Mouse (Mus musculus): Measurements from ENCODE around the gene Mus81. TPM values are rescaled to one million over a fixed set of nuclear protein-coding genes. Genes with fewer than 3 reads are reported as not detected.
"Not testable (repeated sequence)": the region's sequence is repeated elsewhere in the genome, so short reads cannot be mapped to it uniquely, and the experiment has no call there.

Mus81 gene
- polyA plus RNA-seq, 1 experiment, result 41.5 TPM

DNA sequence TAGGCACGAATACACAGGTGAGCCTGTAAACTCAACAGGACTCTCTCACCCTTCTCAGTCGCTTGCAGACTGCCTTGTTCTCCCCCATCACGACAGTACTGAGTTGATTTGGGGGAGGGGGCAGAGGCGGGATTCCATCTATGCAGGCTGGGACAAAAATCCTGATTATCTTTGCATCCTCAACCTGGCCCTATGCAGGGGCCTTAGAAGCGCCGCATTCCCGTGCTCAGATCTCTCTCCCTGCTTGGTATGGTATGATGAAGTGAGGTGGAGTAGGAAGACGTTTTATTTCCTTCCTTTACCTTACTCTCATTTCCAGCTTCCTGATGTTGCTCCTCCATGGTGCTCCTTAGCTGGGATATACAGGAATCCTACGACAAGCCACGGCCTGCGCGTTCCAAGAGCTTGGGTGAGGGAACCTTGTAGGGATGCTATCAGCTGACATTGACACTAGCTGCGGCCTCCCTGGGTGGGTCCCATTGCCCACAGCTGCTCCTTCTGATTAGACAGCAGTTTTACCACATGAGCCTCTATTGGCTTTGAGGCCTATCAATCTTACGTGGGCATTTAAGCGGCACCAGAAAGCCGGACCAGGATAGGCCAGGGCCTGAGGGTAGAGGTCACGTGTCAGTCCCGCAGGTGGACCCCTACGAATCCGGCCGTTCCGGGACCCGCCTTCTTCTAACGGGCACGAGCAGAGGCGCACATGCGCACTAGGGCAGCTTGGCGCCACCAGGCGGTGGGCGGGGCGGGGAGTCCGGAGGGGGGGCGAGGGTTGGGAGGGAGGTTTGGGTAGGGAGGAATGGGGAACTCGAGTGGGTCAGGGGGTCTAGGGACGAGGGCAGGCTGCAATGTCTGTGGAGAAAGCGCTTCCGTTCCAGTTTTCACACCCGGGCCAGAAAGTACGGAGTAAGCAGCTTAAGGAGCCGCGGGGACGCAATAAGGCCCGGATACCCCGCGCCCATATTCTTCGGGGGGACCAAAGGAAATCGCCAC, 22.1 kb upstream of the Mus81 start, which contains the start of gene Snx32:
Gene Snx32 (minus strand): TSS at position 508 of the 996 bp plus-strand sequence.
- DNase-seq (ENCODE audit: low read depth in 1 of 2, low spot score in 2 of 2), result peak; percentile 98
- Histone ChIP-seq H3K4me3 (ENCODE audit: extremely low read depth, insufficient read depth, insufficient read length) (peak within 1 kb of the TSS; percentile 65), H3K27me3 (ENCODE audit: control insufficient read depth, insufficient read depth, low read length) (no peaks in the 10 kb centered on the region), H3K4me1 (ENCODE audit: control insufficient read depth, insufficient read depth, insufficient read length) (peaks cover 7% of the 10 kb centered on the region; the same call in 1 of the 2 replicates), H3K27ac (ENCODE audit: insufficient read depth, low read length) (peak within 1 kb of the TSS; percentile 50), H3K36me3 (ENCODE audit: control insufficient read depth, insufficient read depth, low read length) (no peaks in the 10 kb centered on the region)
- TF ChIP-seq POLR2A (IDR thresholded peaks at IDR 0.05; ENCODE audit: low read depth, low read length) (peak; percentile 11; the same call in 1 of the 2 replicates), CTCF (IDR thresholded peaks at IDR 0.05; ENCODE audit: extremely low read depth, insufficient read depth, insufficient read length, insufficient replicate concordance) (no peak)
- 3% methylated on average over 47 of the region's 47 CpGs for WGBS

DNA sequence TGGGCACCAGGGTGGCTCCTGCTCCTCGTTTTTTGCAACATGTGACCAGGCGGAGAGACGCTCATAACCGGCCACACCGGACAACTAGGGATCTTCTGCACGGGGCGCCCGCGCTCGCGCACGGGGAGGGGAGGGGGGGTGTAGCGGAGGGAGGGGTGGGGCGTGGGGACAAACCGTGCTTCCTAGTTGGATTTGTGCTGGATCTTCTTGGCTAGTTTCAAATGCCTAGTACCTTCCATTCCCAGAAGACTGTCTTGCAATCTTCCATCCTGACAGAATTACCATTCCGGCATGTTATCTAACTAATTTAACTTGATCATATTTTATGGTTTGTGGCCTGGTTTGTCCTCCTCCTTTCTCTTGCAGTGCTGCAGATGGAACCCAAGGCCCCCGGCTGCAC, 15.5 kb upstream of the Mus81 start, which contains the start of gene 1700020D05Rik:
Gene 1700020D05Rik (minus strand): TSS at position 101 of the 400 bp plus-strand sequence.
- no peaks in the 10 kb centered on the region; the same call in 1 of the 2 replicates for H3K36me3 ChIP-seq (ENCODE audit: control insufficient read depth, insufficient read depth, low read length)
- H3K4me3 ChIP-seq (ENCODE audit: extremely low read depth, insufficient read depth, insufficient read length), result no peak within 1 kb of the TSS
- 92% methylated on average over 17 of the region's 17 CpGs for WGBS
- no peaks in the 10 kb centered on the region for H3K4me1 ChIP-seq (ENCODE audit: control insufficient read depth, insufficient read depth, insufficient read length)
- TF ChIP-seq CTCF (IDR thresholded peaks at IDR 0.05; ENCODE audit: extremely low read depth, insufficient read depth, insufficient read length, insufficient replicate concordance), result no peak
- TF ChIP-seq POLR2A (IDR thresholded peaks at IDR 0.05; ENCODE audit: low read depth, low read length), result no peak
- no peak for DNase-seq (ENCODE audit: low read depth in 1 of 2, low spot score in 2 of 2)
- no peaks in the 10 kb centered on the region for H3K27me3 ChIP-seq (ENCODE audit: control insufficient read depth, insufficient read depth, low read length)
- H3K27ac ChIP-seq (ENCODE audit: insufficient read depth, low read length), result no peak within 1 kb of the TSS

DNA sequence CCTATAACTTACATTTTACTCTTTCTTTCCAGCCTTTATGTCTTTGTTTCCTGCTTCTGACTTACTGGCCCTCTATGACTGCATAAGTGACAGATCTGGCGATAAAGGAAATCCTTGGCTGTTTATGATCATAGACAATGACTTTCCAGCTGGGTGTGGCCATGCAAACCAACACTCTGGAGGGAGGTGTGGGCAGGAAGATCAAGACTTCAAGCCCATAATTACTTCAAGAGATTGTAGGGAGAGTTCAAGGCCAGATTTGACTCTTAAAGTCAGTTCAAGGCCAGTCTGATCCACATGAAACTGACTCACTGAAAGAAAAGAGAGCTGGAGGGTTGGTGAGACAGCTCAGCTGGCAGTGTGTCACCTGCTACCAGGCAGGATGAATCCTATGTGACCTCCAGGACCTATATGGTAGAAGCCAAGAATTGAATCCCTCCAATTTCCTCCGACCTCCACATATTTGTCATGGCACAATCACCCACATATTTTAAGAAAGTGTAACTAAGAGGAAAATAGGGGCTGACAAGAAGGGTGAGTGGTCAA, 12.2 kb upstream of the Mus81 start:
- TF ChIP-seq POLR2A (IDR thresholded peaks at IDR 0.05; ENCODE audit: low read depth, low read length) (no peak), CTCF (IDR thresholded peaks at IDR 0.05; ENCODE audit: extremely low read depth, insufficient read depth, insufficient read length, insufficient replicate concordance) (no peak)
- WGBS, result 84% methylated on average over 2 of the region's 2 CpGs
- Histone ChIP-seq H3K36me3 (ENCODE audit: control insufficient read depth, insufficient read depth, low read length) (peaks cover 22% of the 10 kb centered on the region), H3K27ac (ENCODE audit: insufficient read depth, low read length) (no peak overlapping the region), H3K4me1 (ENCODE audit: control insufficient read depth, insufficient read depth, insufficient read length) (no peaks in the 10 kb centered on the region), H3K4me3 (ENCODE audit: extremely low read depth, insufficient read depth, insufficient read length) (no peak overlapping the region), H3K27me3 (ENCODE audit: control insufficient read depth, insufficient read depth, low read length) (no peaks in the 10 kb centered on the region)
- DNase-seq (ENCODE audit: low read depth in 1 of 2, low spot score in 2 of 2), result no peak

DNA sequence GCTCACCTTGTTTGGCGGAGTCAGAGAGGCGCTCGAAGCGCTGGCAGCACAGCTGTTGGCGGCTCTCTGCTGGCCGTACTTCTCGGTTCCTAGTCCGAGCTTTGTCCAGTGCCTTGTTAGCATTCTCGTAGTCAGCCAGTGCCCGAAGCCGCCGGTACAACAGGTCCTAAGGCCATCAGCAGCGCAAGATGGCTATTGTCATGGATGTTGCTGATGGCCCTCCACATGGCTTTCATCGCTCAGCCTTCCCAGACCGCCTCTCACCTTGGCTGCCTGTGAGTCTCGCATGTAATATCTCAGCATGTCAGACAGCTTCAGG, 7.8 kb upstream of the Mus81 start:
- no peak overlapping the region for H3K4me3 ChIP-seq (ENCODE audit: extremely low read depth, insufficient read depth, insufficient read length)
- H3K27me3 ChIP-seq (ENCODE audit: control insufficient read depth, insufficient read depth, low read length), result no peaks in the 10 kb centered on the region
- no peak for DNase-seq (ENCODE audit: low read depth in 1 of 2, low spot score in 2 of 2)
- no peaks in the 10 kb centered on the region for H3K4me1 ChIP-seq (ENCODE audit: control insufficient read depth, insufficient read depth, insufficient read length)
- peaks cover 41% of the 10 kb centered on the region for H3K36me3 ChIP-seq (ENCODE audit: control insufficient read depth, insufficient read depth, low read length)
- no peak for TF ChIP-seq CTCF (IDR thresholded peaks at IDR 0.05; ENCODE audit: extremely low read depth, insufficient read depth, insufficient read length, insufficient replicate concordance)
- WGBS, result 94% methylated on average over 16 of the region's 16 CpGs
- no peak overlapping the region for H3K27ac ChIP-seq (ENCODE audit: insufficient read depth, low read length)

DNA sequence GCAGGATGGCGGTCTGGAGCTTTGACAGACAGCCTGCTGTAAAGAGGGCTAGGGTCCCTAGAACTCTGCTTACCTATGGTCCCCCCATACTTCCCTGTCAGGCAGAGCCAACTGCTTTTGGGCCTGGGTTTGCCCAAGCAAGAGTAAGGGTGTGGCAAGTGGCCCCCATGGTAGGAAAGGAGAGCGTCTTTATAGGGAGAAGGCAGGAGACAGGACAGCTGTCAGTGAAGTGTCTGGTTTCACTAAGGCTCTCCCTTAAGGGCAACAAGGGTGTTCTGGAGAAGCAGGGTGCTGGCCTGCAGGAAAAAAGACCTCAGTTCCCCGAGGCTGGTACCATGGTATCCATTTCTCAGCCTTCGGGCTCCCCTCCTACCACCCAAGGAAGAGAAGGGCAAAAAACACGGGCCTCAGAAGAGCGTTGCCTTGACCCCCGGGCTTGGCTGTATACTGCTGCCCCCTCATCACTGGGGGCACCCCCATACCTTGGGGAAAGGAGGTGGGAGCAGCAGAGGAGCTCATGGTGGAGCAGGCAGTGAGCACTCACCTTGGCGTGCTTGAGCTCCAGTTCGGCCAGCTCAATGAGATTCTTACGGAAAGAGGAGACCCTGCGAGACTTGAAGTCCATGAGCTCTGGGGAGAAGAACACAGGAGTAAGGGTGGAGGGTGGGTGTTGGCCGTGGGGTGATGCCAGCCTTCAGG, 7.3 kb upstream of the Mus81 start:
- Histone ChIP-seq H3K27ac (ENCODE audit: insufficient read depth, low read length) (no peak overlapping the region), H3K36me3 (ENCODE audit: control insufficient read depth, insufficient read depth, low read length) (peaks cover 41% of the 10 kb centered on the region), H3K27me3 (ENCODE audit: control insufficient read depth, insufficient read depth, low read length) (no peaks in the 10 kb centered on the region), H3K4me1 (ENCODE audit: control insufficient read depth, insufficient read depth, insufficient read length) (no peaks in the 10 kb centered on the region), H3K4me3 (ENCODE audit: extremely low read depth, insufficient read depth, insufficient read length) (no peak overlapping the region)
- TF ChIP-seq POLR2A (IDR thresholded peaks at IDR 0.05; ENCODE audit: low read depth, low read length), result no peak
- TF ChIP-seq CTCF (IDR thresholded peaks at IDR 0.05; ENCODE audit: extremely low read depth, insufficient read depth, insufficient read length, insufficient replicate concordance), result no peak
- DNase-seq (ENCODE audit: low read depth in 1 of 2, low spot score in 2 of 2), result no peak
- 89% methylated on average over 12 of the region's 12 CpGs for WGBS

DNA sequence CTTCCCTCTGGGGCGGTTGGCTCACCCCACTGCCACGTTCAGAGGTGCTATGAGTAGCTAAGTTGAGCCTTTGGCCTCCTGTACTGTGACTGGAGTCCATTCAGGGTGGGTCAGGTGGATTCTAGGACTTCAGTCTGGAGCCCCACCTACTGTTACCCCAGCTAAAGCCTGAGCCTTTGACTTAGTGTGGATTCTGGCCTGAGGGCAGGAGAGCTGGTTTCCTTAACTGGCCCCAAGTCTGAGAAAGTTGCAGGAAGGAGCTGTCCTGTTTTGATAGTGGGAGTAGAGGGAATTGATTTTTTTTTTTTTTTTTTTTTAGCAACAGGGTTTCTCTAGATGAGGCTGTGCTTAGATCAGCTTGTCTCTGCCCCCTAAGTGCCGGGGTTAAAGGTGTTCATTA, 6.1 kb upstream of the Mus81 start:
- H3K36me3 ChIP-seq (ENCODE audit: control insufficient read depth, insufficient read depth, low read length), result peaks cover 41% of the 10 kb centered on the region
- no peak overlapping the region for H3K4me3 ChIP-seq (ENCODE audit: extremely low read depth, insufficient read depth, insufficient read length)
- no peak overlapping the region for H3K27ac ChIP-seq (ENCODE audit: insufficient read depth, low read length)
- H3K27me3 ChIP-seq (ENCODE audit: control insufficient read depth, insufficient read depth, low read length), result no peaks in the 10 kb centered on the region
- DNase-seq (ENCODE audit: low read depth in 1 of 2, low spot score in 2 of 2), result no peak
- 86% methylated on average over 3 of the region's 3 CpGs for WGBS
- TF ChIP-seq POLR2A (IDR thresholded peaks at IDR 0.05; ENCODE audit: low read depth, low read length) (no peak), CTCF (IDR thresholded peaks at IDR 0.05; ENCODE audit: extremely low read depth, insufficient read depth, insufficient read length, insufficient replicate concordance) (no peak)
- H3K4me1 ChIP-seq (ENCODE audit: control insufficient read depth, insufficient read depth, insufficient read length), result no peaks in the 10 kb centered on the region

DNA sequence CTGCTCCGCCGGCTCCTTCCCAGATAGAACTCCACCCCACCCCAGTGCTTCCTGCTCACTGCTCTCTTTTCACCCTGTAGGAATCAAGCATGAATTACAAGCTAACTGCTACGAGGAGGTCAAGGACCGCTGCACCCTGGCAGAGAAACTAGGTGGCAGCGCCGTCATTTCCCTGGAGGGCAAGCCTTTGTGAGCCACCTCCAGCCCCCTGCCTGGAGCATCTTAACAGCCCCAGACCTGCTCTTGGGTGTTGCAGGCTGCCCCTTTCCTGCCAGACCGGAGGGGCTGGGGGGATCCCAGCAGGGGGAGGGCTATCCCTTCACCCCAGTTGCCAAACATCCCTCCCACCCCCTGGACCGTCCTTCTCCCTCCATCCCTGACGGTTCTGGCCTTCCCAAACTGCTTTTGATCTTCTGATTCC, 5.1 kb upstream of the Mus81 start:
- H3K4me3 ChIP-seq (ENCODE audit: extremely low read depth, insufficient read depth, insufficient read length); H3K27me3 ChIP-seq (ENCODE audit: control insufficient read depth, insufficient read depth, low read length); H3K27ac ChIP-seq (ENCODE audit: insufficient read depth, low read length); DNase-seq (ENCODE audit: low read depth in 1 of 2, low spot score in 2 of 2); H3K4me1 ChIP-seq (ENCODE audit: control insufficient read depth, insufficient read depth, insufficient read length): not testable (repeated sequence)
- 66% methylated on average over 9 of the region's 9 CpGs for WGBS
- peaks cover 41% of the 10 kb centered on the region for H3K36me3 ChIP-seq (ENCODE audit: control insufficient read depth, insufficient read depth, low read length)
